Mouse (Mus musculus) left cerebral cortex, adult 2 months (tissue): ENCODE results near the gene Mrps15. TPM values are rescaled to one million over a fixed set of nuclear protein-coding genes. Genes with fewer than 3 reads are reported as not detected.

Experiments
- DNase-seq, 2 experiments: peaks; one replicate each; pipeline ENCODE4 v3.0.0; 2021 to 2022; ENCODE audit warnings: low spot score in 2 of 2, mixed read lengths in 1 of 2; ENCODE audit errors: extremely low spot score in 1 of 2
- H3K27ac ChIP-seq: fragments of 200-600 bp; 2 replicates; pipeline ENCODE4 v1.8.1; 2022
- H3K4me3 ChIP-seq: fragments of 200-600 bp; 2 replicates; pipeline ENCODE4 v1.8.1; 2022
- CTCF ChIP-seq: fragments of 200-600 bp; IDR thresholded peaks from 2 replicates; pipeline ENCODE4 v1.8.1; 2022; ENCODE audit warnings: antibody characterized with exemption, mild to moderate bottlenecking, moderate library complexity
- intact Hi-C: fragments of 180-260 bp; cut with DNase I; formaldehyde crosslinking; loops from one replicate; pipeline ENCODE4 v1.15.1; 2025
- long read RNA-seq, 2 experiments: library from polyadenylated mRNA; stranded (forward); transcript quantifications; one replicate each; pipeline ENCODE4 v2.0.0; 2021; ENCODE audit warnings: borderline mapping rate in 2 of 2
- total RNA-seq, 2 experiments: library from RNA; stranded (reverse); gene quantifications; 2 replicates each; pipeline ENCODE4 v1.2.3; 2021

Mrps15 gene
- total RNA-seq: 10 to 100 TPM; 44.6 to 49.0 TPM
- long read RNA-seq, experiment 1, transcript Mrps15-201 (8 exons, 937 nt): major isoform, 11 of 28 reads
- long read RNA-seq, experiment 1, partial matches to known transcripts: 2 of 28 reads
- long read RNA-seq, experiment 1, other reads (novel, unspliced or antisense): 15 of 28 reads
- long read RNA-seq, experiment 2, transcript Mrps15-201 (8 exons, 937 nt): major isoform, 11 of 32 reads
- long read RNA-seq, experiment 2, partial matches to known transcripts: 3 of 32 reads
- long read RNA-seq, experiment 2, other reads (novel, unspliced or antisense): 18 of 32 reads

DNA sequence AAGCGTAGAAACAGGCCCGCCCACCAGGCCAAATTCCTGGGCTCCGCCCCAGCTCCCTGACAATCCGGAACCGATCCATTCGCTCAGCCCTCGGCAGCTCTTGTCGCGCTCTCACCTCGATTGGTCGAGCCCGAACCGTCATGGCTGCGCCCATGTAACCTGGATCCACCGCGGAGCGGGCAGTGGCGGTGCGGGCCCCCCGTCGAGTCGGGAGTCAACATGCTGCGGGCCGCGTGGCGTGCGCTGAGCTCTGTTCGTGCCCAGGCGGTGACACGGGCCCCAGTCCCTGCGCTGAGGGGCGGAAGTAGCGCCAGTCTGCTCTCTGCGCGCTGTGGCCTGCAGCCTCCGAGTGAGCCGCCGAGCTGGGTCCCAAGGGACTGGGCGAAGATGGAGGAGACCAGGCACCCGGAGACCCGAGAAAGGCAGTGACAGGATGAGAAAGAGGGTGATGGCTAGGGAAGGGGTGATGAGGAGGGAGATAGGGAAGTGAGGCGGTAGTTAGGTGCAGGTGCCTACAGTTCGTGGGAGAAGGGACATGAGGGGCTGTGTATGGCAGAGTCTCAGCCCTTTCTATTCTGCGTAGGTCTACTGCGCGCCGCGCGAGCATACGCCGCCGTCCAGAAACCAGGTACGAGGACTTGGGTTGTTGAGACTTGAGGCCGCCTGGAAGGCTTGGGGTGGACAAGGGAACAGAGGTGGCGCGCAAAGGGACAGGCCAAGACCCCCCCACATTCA, at the start of gene Mrps15:
Mrps15 (plus strand) TSS at position 75 of the 735 bp plus-strand sequence.
- DNase-seq: peak; percentile 80 to 86
- Histone ChIP-seq H3K27ac (peak within 1 kb of the TSS; percentile 70), H3K4me3 (peak within 1 kb of the TSS; percentile 85)
- no peak for TF ChIP-seq CTCF
- intact Hi-C loops: loop anchor here (5.0 kb wide), 1 partner anchor 1185 kb away; the partner anchor contains the start of gene Maneal

DNA sequence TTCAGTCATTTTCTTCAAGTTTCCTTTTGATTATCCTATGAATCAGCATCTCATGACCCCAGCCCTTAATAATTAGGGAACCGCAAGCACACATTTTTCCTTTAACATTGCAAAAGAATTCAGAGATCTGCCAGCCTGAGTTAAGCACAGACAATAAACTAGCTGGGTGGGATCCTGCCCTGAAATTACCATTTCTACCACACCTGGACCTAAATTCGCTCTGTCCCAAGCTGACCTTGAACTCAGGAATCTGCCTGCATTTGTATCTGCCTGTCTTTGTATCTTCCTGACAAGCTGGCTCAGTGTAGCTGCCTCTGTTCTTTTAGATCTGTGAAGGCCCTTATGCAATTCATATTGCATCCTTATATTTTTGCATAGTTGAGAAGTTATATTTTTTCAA, 48.9 kb upstream of the Mrps15 start:
- no peak overlapping the region for H3K4me3 ChIP-seq
- intact Hi-C loops: no loop called here
- no peak for TF ChIP-seq CTCF
- no peak for DNase-seq
- H3K27ac ChIP-seq: no peak overlapping the region

DNA sequence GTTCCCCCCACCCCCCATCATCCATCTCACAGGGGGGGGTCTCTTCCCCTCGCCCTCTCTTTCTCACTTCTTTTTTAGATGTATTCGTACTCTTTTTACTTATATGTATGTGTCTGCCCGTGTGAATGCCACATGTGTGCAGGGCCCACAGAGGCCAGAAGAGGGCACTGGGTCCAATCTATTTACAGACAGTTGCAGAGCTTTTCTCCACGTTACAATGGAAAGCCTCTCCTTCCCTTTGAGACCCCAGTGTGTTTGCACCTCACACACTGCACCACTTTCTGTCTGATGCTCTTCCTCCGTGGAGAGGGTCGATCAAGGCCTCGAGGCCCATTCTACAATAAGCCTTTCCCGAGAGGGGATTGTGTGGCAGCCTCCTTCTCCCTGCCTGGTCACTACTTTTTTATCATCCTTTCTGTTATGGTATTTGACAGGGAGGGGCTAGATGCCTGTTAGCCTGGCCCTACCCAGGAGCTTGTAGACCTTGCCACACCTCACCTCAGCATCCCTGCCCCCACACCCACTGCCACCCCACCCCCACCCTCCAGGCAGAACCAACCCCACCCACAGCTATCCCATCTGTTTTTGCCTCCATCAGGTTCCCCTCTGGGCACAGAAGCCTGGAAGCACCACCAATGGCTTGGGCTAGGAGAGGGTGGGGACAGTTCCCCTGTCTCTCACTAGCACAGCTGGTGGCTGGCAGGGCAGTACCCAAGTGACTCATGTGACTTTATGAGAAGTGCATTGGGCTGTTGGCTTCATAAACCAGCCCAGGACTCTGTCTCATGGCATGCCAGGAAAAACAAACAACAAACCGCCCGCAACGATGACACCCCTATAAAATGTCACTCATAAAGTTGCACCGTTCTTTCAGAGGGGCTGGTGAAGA, 45.2 kb upstream of the Mrps15 start:
- Histone ChIP-seq H3K4me3 (no peak overlapping the region), H3K27ac (no peak overlapping the region)
- intact Hi-C loops: no loop called here
- no peak for DNase-seq
- no peak for TF ChIP-seq CTCF

DNA sequence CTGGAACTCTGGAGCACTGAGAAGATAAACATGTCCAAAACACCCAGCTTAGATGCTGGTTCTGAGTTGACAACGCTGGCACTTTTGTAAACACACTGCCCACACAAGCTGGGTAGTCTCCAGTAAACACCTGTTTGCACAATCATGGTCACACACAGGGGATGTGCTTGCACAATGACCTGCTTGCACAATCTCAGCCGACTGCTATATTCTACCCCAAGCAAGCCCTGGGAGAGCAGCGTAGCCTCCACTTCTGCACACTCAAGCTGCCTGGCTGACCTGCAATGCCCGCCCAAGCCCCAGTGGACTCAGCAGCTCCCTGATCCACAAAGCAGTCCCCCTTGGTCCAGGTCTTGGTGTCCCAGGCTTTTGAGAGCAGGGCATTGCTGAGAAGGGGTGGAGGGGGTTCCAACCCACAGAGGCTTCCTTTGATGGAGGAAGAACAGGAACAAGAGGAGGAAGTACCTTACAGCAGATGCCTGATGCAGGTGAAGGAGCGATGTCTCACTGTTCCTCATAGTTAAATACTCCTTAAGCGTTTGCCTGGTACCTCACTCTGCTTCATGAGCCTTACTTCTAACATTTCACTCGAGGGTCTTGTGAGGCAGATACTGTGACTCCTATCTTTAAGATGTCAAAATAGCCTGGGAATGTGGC, 28.9 kb upstream of the Mrps15 start:
- intact Hi-C loops: no loop called here
- H3K27ac ChIP-seq: no peak overlapping the region
- no peak overlapping the region for H3K4me3 ChIP-seq
- no peak for TF ChIP-seq CTCF
- no peak for DNase-seq

GRCm38 (mm10) chr4:126018966-126019538, 27.7 kb upstream of the Mrps15 start:
- DNase-seq: no peak
- intact Hi-C loops: no loop called here
- no peak overlapping the region for H3K4me3 ChIP-seq
- TF ChIP-seq CTCF: no peak
- no peak overlapping the region for H3K27ac ChIP-seq

GRCm38 (mm10) chr4:126024303-126024900, 22.3 kb upstream of the Mrps15 start, which contains the start of gene Csf3r:
Csf3r (plus strand) TSS chr4:126024550.
- no peak for TF ChIP-seq CTCF
- DNase-seq: no peak
- 0 out of 2 replicates have a peak within 1 kb of the TSS, but pooled peaks have one; percentile 13 for H3K4me3 ChIP-seq
- peak within 1 kb of the TSS; percentile 19 for H3K27ac ChIP-seq
- intact Hi-C loops: no loop called here

DNA sequence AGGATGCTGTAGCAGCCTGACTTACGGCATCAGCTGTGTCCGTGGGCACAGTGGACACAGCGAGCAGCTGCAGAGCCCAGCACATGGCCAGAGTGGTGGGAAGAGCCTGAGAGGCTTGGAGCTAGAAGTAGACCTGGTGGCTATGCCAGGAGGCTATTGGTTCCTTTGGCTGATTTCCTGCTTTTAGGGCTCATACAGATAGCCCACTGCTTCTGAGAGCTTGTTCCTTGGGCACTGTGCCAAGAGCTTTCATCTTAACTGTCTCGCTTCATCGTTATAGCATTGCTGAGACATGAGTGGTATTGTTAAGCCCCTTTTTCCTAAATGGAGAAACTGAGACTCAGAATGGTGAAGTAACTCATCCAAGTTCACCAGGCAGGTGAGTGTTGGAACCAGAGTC, 20.9 kb upstream of the Mrps15 start:
- no peak for TF ChIP-seq CTCF
- no peak for DNase-seq
- no peak overlapping the region for H3K4me3 ChIP-seq
- H3K27ac ChIP-seq: no peak overlapping the region
- intact Hi-C loops: no loop called here

GRCm38 (mm10) chr4:126027980-126028379, 18.7 kb upstream of the Mrps15 start:
- DNase-seq: no peak
- Histone ChIP-seq H3K27ac (no peak overlapping the region), H3K4me3 (no peak overlapping the region)
- intact Hi-C loops: no loop called here
- TF ChIP-seq CTCF: no peak

DNA sequence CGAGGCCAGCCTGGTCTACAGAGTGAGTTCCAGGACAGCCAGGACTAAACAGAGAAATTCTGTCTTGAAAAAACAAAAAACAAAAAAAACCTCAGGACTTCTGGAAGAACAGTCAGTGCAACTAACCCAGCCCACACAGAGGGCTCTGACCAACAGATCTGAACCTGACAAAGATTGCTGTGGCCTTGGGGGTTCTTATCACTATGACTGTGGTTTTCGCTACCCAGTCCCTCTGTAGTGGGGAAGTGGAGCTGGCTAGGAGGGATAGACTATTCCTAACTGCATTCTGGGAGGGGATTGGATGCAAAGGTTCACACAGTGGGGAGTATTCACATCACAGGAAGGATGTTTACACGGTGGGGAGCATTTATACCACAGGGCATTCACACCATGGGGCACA, 17.7 kb upstream of the Mrps15 start:
- intact Hi-C loops: no loop called here
- TF ChIP-seq CTCF: no peak
- Histone ChIP-seq H3K27ac (no peak overlapping the region), H3K4me3 (no peak overlapping the region)
- no peak for DNase-seq

- no peak overlapping the region for H3K4me3 ChIP-seq
- no peak for DNase-seq
- no peak for TF ChIP-seq CTCF
- intact Hi-C loops: no loop called here
- H3K27ac ChIP-seq: no peak overlapping the region
Observed at GRCm38 (mm10) chr4:126030705-126031104, 16.0 kb upstream of the Mrps15 start.

GRCm38 (mm10) chr4:126035413-126035812, 11.3 kb upstream of the Mrps15 start:
- no peak overlapping the region for H3K27ac ChIP-seq
- no peak for TF ChIP-seq CTCF
- H3K4me3 ChIP-seq: no peak overlapping the region
- no peak for DNase-seq
- intact Hi-C loops: no loop called here
